Comparison of ENCODE assay signal across 8 mouse cellular contexts in genomic region chr5:64739311-64740261, GRCm38 (mm10).
DNase-seq lines count a peak whose midpoint lies in the region; ATAC-seq lines count a peak whose summit lies in the region.
"Had no signal": no experiment of that assay in that cellular context is flagged by ENCODE, and none has a peak within 500 bp of the region (broad histone marks: within the 10 kb centered on the region; RNA-seq: fewer than 3 reads in every experiment).

No protein-coding gene starts in this region.

- H3K9ac ChIP-seq in forebrain, embryonic 13.5 days: no peak overlapping the region
- no peak overlapping the region for H3K9ac ChIP-seq in midbrain, embryonic 14.5 days (replicated peaks; ENCODE audit: low read length)
- H3K9ac ChIP-seq: liver, embryonic 15.5 days had no signal

- no peak overlapping the region for H3K4me3 ChIP-seq in forebrain, embryonic 13.5 days
- H3K4me3 ChIP-seq in midbrain, embryonic 14.5 days (replicated peaks; ENCODE audit: low read depth, low read length): no peak overlapping the region
- H3K4me3 ChIP-seq: liver, embryonic 15.5 days had no signal

- no peaks in the 10 kb centered on the region for H3K27me3 ChIP-seq in forebrain, embryonic 13.5 days
- H3K27me3 ChIP-seq in midbrain, embryonic 14.5 days (ENCODE audit: control insufficient read depth, insufficient read depth, low read length): 0 out of 2 replicates have a peak, but pooled peaks cover 5% of the 10 kb centered on the region
- H3K27me3 ChIP-seq: liver, embryonic 15.5 days had no signal

- H3K4me2 ChIP-seq in forebrain, embryonic 13.5 days: 0 out of 2 replicates have a peak overlapping the region, but pooled peaks have one; percentile 38
- H3K4me2 ChIP-seq in midbrain, embryonic 14.5 days (ENCODE audit: low read length): no peak overlapping the region
- H3K4me2 ChIP-seq: liver, embryonic 15.5 days had no signal

- DNase-seq in embryo, embryonic 10 days (ENCODE audit: low spot score): peak; percentile 69
- peak; percentile 19 for DNase-seq in kidney, postnatal 10 days
- peak; percentile 37 for DNase-seq in midbrain, embryonic 14.5 days
- no peak for DNase-seq in cerebellum, adult 9-11 months
- no peak for DNase-seq in adrenal gland, adult 18-20 months (ENCODE audit: low spot score in 2 of 2)
- no peak for DNase-seq in layer of hippocampus, adult 9-11 months

- 5% methylated on average over 15 of the region's 15 CpGs for WGBS in forebrain, embryonic 13.5 days
- WGBS in midbrain, embryonic 14.5 days: 5% methylated on average over 15 of the region's 15 CpGs

- peak; percentile 52; the same call in 1 of the 2 replicates for ATAC-seq in forebrain, embryonic 13.5 days
- peak; percentile 69; the same call in 1 of the 2 replicates for ATAC-seq in midbrain, embryonic 14.5 days (ENCODE audit: low FRiP score, low TSS enrichment)

- no peak overlapping the region for H3K27ac ChIP-seq in forebrain, embryonic 13.5 days
- H3K27ac ChIP-seq in midbrain, embryonic 14.5 days (replicated peaks; ENCODE audit: low read depth, low read length): no peak overlapping the region
- H3K27ac ChIP-seq: liver, embryonic 15.5 days had no signal

- no peaks in the 10 kb centered on the region for H3K36me3 ChIP-seq in forebrain, embryonic 13.5 days (ENCODE audit: poor library complexity, severe bottlenecking)
- no peaks in the 10 kb centered on the region for H3K36me3 ChIP-seq in midbrain, embryonic 14.5 days (ENCODE audit: control insufficient read depth, insufficient read depth, low read length)
- H3K36me3 ChIP-seq: liver, embryonic 15.5 days had no signal

- H3K4me1 ChIP-seq in forebrain, embryonic 13.5 days: peaks cover 26% of the 10 kb centered on the region
- peaks cover 9% of the 10 kb centered on the region for H3K4me1 ChIP-seq in midbrain, embryonic 14.5 days (ENCODE audit: control insufficient read depth, insufficient read depth, low read length)

- no peaks in the 10 kb centered on the region for H3K9me3 ChIP-seq in forebrain, embryonic 13.5 days (replicated peaks)
- H3K9me3 ChIP-seq in midbrain, embryonic 14.5 days (ENCODE audit: control insufficient read depth, low read length): no peaks in the 10 kb centered on the region
- H3K9me3 ChIP-seq: liver, embryonic 15.5 days had no signal

Comparison
In these comparisons a context has a peak if more than half of its experiments do, and no peak if none do; other contexts are left out.
1. DNase-seq: peak in embryo, embryonic 10 days (single experiment), kidney, postnatal 10 days (single experiment) and midbrain, embryonic 14.5 days (single experiment); none in cerebellum, adult 9-11 months (single experiment), adrenal gland, adult 18-20 months (0 of 2) and layer of hippocampus, adult 9-11 months (single experiment).